Mouse (Mus musculus) urinary bladder, postnatal 36 days (tissue): ENCODE data around the gene Rpl39l.
"Not testable (repeated sequence)": the region's sequence is repeated elsewhere in the genome, so short reads cannot be mapped to it uniquely, and the experiment has no call there.

Experiments
- DNase-seq, 2 experiments: peaks; one replicate each; pipeline ENCODE4 v3.0.0; 2022; ENCODE audit warnings: low spot score in 2 of 2, mixed read lengths in 1 of 2

Gene Rpl39l

GRCm38 (mm10) chr16:10170005-10170404 is at the start of gene Rpl39l:
Rpl39l (plus strand) TSS chr16:10170226.
- DNase-seq = no peak

GRCm38 (mm10) chr16:10127586-10127985 is 42.4 kb upstream of the Rpl39l start:
- no peak for DNase-seq

- no peak for DNase-seq
These were observed 40.7 kb upstream of the Rpl39l start for GRCm38 (mm10) chr16:10129052-10129911.

GRCm38 (mm10) chr16:10143166-10143565 is 26.9 kb upstream of the Rpl39l start:
- DNase-seq = no peak

- no peak for DNase-seq
These were observed 22.6 kb upstream of the Rpl39l start for GRCm38 (mm10) chr16:10147401-10147800.

GRCm38 (mm10) chr16:10169123-10169905 is 712 bp upstream of the Rpl39l start:
- no peak for DNase-seq

GRCm38 (mm10) chr16:10171276-10171675 is 1.2 kb downstream of the Rpl39l start:
- DNase-seq = no peak

- no peak for DNase-seq
These were observed 2.3 kb downstream of the Rpl39l start for GRCm38 (mm10) chr16:10172179-10172820.

- DNase-seq = not testable (repeated sequence)
These were observed 17.4 kb downstream of the Rpl39l start for GRCm38 (mm10) chr16:10187461-10187860.

GRCm38 (mm10) chr16:10192679-10193506 is 22.9 kb downstream of the Rpl39l start, which contains the start of gene Atf7ip2:
Atf7ip2 (plus strand) TSS chr16:10192712.
- peak; percentile 80 to 89 for DNase-seq

- DNase-seq = no peak
These were observed 38.8 kb downstream of the Rpl39l start for GRCm38 (mm10) chr16:10208777-10209176.

GRCm38 (mm10) chr16:10216366-10216765 is 46.3 kb downstream of the Rpl39l start:
- not testable (repeated sequence) for DNase-seq

GRCm38 (mm10) chr16:10217020-10217419 is 47.0 kb downstream of the Rpl39l start:
- DNase-seq = not testable (repeated sequence)
